Mouse (Mus musculus) adrenal gland, postnatal 14 days (tissue): ENCODE measurements at regions not wholly inside any gene's neighbourhood (a gene's known extent, or its start where the extent isn't known, plus 50 kb on each side); places are given as distances from the start of the nearest gene placed in this dataset.

Source experiments
- DNase-seq: peaks from one replicate; pipeline ENCODE4 v3.0.0; 2021; ENCODE audit warnings: mixed read lengths

DNA sequence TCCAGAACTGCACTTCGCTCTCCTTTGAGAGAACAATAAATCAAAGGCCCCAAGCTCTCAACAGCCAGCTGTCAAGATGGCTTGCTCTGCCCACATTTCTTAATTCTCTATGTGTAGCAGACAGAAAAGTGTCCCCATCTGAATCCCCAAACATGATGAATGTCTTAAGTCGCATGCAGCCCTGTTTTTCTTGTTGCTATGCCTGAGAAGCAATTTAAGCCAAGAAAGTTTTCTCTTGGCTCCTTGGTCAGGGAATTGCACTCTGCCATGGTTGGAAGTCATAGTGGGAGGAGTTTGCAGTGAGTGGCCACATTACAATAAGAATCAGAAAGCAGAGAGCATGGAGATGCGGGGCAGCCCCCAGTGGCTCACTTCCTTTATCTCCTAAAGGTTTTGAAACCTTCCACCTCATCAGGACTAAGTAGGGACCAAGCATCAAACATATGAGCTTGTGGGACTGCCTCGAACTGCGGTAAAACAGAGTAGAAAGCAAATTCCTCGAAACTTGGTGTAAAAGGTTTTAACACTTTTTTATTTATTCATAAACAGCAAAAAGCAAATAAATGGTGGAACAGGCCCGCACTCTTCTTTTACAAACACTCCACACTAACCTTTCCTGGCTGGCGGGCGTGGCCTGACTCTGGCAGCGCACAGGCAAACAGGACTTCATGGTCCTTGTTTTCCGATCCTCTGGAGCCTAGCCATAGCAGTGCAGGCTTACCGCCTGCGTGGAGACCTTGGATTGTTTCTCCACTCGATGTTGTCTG lies 227.4 kb downstream of the Ankrd50 start:
- DNase-seq = peak; percentile 13

DNA sequence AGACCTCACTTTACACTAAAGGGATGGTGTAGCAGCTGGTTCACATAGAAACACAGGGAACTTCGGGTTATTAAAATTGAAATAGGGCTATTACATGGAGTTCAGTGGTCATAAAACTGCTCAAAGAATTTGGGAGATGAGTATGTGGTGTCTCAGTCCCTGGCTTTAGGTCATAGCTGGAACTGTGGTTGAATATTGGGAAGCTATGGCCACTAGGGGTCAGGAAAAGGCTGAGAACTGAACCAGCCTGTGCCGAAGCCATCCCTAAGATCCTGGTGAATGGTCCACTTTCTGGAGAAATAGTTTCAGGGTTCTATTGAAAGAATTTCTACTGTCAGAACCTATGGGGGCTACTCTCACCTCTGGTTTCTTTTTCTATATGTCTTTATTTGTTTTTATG lies 229.0 kb downstream of the Ankrd50 start:
- DNase-seq = peak; percentile 69

DNA sequence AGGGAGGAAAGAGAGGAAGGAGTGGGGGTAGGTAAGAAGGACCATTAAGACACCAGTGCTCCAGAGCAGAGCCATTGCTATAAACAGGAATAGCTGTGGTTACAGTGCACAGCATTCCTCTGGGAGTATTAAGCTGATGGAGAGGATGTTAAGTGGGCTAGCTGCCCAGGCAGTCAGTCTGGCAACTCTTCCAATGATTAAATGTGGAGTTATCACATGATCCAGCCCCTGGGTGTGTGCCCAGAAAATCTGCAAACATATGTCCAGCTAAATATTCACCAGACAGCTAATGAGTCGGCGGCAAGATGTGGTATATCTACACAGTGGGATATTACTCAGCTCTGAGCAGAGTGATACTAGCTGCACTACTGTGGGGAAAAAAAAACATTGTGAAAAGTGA lies 229.7 kb downstream of the Ankrd50 start:
- DNase-seq = peak; percentile 59

DNA sequence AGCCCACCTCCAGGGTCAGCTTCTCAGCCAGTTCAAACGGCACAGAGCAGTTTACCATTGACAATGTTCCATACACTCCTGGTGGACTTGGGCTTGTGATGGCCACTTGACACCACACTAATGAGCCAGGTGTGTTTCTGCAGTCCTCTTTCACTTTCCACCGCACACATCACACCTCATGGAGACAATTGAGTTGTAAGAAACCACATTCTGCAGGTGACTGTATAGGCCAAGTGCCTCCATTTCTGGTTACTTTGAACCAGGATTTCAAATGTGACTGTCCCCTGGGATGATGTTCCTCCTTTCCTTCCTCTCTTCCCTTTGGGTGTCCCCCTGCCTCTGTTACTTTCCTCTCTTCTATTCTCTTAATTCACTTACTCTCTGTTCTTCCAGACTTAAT lies 233.1 kb downstream of the Ankrd50 start:
- DNase-seq = no peak

DNA sequence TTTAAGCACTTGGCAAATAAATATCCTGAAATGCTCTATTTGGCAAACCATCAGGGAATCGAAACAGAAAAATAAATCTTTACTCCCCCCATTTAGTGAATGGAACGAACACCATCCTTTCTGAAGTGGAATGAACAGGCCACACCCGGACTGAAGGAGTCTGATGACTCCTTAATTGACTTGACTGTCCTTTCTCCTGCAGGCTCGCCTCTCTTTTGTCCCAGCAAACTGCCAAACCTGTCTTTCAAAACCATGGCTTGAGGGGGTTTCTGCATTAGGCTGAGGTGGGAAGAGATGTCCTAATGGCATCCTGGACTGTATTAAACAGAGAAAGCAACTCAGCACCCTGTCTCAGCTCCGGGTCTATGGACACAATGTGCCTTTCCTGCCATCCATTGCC lies 234.1 kb downstream of the Ankrd50 start:
- DNase-seq = no peak

DNA sequence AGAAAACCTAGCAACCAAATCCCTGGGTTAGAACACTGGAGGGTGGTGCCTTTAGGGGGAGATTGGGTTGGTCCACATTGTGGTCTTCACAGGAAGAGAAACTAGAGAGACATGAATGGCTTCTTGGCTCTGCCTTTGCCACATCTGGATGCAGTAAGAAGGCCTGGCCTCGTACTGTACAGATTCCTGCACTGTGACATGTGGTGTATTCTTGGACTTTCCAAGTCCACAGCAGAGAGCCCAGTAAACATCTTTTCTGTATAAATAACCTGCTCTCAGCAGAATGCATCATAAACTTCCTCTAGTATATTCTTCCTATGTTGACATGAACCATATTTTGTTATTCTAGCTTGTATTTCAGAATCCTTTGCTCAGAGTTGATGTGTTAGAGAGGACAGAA lies 235.7 kb downstream of the Ankrd50 start:
- DNase-seq = no peak

DNA sequence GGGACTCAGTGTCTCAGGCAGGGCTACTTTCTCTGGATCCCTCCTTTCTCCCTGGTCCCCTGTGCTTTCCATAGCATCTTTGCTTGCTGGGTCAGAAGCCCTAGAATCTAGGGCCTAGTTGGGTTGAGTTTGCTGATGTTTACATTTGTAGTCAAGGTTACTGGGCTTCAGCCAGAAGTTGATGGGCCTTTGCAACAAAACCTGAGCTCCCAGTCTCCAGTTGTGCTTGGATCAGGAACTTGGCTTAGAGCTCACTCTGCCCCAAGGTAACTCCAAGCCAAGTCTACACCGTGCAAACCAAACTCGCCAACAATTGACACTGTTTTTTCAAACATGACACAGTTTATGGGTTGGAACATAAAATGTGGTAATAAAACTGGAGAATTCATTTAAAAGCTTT lies 238.2 kb downstream of the Ankrd50 start:
- no peak for DNase-seq

DNA sequence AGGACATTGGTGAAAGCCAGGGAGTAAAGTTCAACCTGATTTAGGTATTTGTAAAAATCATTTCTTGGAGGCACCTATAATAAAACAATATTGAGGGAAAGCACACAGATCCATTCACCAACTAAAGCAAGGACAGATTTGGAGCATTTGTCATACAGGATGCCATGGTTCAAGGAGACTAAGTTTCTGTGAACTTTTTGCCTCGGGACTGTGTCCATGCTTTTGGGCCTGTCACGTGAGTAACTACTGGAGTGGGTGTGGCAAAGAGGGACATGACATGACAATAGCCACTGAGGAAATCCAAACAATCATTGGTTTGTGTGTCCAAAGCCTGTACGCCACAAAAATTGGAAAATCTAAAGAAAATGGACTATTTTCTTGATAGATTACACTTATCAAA lies 241.4 kb downstream of the Ankrd50 start:
- no peak for DNase-seq

DNA sequence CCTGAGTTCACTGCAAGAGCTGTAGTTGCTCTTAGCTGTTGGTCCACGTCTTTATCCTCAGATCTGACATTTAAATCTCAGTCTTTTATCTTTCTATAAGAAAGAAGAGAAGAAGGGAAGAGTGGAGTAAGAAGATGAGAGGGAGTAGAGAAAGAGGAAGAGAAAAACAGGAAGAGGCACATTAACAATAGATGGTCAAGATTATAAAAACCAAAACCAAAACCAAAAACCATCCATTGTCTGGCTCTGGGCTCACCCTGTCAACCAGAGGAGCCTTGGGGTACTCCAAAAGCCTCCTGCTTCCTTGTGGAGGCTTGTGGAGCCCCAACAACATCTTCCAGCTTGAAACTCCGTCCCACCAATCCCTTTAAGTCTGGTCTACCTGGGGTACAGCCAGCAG lies 247.0 kb downstream of the Ankrd50 start:
- DNase-seq = no peak

DNA sequence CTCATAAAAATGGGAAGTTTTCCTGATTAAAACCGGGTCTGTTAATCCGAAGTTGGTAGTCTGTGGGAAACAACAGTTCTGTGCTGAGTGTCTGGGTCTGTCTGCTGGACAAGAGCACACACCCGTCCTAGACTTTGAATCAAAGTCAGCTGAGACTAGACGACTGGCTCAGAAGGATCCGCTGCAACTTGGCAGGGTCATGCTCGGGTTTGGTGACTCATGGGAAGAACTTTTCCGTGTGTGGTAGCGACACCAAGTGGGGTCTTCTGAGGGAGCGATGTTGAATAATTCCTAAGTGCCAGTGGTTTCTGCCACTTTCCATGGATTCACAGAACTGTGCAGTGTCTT lies 248.9 kb downstream of the Ankrd50 start:
- no peak for DNase-seq

DNA sequence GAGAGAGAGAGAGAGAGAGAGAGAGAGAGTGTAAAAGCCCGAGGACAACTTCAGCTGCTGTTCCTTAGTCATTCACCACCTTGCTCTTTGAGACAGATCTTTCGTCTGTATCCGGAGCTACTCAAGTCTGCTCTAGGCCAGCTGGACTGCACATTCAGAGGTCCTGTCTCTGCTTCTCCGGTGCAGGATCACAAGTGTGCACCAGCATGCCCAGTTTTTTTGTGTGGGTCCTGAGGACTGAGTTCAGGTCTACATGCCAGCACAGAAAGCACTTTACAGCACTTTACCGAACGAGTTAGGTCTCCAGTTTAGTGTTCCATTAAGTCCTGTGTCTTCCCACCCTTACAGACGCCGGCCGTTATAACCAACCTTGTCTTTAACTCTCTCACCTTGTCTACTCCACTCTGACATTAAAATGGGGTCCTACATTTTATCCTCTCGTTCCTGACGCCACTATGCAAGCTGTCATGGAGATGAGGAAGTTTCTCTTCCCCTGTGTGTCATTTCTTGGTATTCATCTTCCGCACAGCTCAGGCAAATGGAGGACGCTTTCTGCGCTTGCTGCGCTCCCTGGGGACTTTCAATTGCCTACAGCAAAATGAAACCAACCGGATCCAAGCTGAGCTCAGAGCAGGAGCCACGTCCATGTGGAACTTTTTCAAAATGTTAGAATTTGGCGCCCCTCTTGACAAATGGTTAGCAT lies 249.5 kb downstream of the Ankrd50 start:
- DNase-seq = no peak

DNA sequence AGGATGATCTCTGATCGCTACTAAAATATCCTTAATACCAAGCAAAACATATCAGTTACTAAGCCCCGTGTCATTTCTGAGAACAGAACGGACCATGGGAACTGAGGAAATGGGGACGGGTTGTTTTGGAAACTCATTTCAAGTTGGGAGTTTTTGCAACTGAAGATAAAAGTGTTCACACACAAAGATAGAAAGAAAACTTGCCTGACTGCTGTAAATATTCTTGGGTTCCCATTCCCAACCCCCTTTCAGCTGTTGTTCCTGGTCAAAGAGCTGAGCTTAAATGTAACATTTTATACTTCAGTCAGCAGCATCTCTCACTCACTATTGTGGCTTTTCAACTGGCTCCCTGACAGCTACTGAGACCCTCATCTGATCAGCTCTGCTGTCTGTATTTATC lies 250.1 kb downstream of the Ankrd50 start:
- DNase-seq = no peak

DNA sequence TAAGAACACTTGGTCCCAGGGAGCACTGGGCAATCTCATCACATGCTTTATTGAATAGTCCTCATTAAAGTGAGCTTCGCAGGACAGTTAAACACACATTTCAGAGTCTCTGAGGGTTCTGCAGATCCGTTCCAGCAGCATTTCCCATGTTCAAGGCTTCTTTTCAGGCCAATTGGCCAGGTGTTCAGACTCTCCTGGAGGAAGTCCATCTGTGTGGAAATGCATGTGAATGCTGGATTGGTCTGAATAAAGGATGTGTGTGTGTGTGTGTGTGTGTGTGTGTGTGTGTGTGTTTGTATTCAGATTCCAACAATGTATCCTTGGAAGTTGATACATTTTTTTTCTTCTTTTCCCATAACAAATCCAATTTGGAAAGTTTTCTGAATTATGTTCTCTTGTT lies 250.6 kb downstream of the Ankrd50 start:
- DNase-seq = no peak

DNA sequence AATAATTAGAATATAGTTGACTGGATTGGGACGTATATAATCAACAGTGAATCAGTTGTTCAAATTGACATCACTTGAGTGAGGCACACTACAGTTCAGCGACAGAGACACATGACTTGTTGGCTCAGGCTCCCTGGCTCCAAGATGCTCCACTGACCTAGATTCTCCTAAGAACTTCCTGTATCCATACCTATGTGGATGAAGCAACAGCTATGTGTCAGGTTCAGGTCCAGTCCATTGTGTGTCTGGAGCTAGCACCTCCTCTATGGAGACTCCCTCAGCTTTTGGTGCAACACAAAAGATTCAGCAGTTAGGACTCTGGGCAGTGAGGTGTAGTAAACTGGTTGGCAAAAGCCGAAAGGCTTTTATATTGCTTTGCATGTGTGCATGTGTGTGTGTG lies 251.6 kb downstream of the Ankrd50 start:
- no peak for DNase-seq

DNA sequence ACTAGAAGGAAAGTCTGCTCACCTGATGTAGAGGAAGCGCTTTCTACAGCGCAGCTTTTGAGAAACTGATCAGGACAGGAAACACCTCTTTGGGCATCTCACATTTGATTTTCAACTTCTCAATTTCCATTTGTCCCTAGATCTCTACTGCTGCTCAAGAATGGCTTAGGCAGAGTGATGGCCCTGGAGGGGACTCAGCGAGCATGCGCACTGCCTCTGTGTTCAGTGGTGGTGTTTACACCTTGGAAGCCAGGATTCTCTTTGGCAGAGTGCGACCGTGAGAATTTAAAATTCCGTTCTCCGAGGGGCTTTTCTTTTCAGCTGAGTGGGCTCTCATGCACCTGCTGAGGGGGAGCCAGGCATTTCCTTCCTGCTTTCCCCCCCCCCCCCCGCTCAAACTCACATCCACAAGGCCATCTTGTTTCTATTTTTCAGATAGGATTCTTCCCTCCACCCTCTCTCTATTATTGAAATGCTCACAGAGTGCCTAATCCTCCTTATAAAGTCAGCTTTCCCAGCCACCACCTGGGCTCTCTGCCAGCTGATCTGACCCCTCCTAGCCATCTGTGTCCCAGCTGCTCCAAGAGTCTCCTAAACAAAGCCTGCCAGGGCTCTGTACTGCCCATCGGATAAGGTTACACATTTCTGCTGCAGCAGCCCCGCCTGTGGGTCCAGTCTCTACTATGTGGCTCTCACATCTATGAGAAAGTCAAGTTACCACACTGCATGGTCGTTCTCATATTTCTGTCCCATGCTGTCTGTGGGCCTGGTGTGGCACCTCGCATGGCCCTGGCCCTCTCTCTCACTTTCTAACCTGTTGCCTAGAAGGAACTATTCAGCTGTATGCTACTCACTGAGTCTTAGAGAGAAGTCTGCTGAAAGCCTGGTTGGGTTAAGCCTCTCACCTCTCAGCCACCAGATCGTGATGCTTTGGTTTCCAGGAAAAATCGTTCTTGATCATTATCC lies 252.2 kb downstream of the Ankrd50 start:
- DNase-seq = peak; percentile 49

DNA sequence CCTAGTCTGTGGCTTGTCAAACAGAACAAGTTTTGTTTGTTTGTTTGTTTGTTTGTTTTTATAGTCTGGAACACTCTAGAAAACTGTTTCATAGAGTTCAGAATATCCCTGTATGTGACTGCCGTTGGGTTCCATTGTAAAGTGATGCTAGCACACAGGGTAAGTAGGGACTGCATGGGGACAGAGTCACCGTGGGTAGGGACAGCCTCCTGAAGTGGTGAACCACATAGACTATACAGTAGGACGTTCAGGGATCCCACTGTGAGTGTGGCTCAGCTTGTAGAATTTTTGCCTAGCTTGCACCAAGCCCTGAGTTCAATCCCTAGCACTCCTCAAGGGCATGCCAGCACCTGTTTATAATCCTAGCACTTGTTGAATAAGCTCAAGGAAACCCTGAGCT lies 253.1 kb downstream of the Ankrd50 start:
- DNase-seq = no peak

DNA sequence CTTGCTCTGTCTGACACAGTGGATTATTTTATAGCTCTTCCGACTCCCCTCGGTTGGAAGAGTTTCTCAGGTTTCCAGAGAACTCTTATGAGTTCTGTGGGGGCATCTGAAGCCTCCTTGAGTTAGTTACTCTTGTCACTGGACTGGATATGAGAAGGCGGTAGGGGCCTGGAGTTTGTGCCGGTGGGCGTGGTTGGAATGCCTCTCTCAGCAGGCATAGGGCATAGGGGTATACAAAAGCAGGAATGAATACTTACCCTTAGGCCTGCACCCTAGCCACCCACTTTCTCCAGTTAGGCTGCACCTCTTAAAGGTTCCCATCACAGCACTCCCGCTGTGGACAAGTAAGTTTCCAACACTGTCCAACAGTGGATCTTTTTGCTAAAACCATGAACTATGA lies 253.8 kb downstream of the Ankrd50 start:
- DNase-seq = no peak

DNA sequence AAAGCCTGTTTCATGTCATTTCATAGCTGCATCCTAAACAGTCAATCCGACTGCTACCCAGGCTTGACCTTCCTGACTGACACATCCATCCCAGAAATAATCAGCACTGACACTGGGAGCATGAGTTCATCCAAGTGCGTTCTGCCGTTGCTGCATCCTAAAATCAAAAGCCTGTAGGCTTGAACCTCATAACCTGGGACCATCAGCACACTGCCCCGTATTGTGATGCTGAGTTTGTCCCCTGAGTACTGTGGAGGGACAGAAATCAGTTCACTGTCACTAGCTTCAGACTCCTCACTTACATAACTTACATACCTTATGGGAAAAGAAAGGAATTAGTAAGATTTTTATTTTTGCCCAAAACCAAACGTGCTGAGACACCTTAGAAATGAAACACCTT lies 255.0 kb downstream of the Ankrd50 start:
- DNase-seq = no peak

DNA sequence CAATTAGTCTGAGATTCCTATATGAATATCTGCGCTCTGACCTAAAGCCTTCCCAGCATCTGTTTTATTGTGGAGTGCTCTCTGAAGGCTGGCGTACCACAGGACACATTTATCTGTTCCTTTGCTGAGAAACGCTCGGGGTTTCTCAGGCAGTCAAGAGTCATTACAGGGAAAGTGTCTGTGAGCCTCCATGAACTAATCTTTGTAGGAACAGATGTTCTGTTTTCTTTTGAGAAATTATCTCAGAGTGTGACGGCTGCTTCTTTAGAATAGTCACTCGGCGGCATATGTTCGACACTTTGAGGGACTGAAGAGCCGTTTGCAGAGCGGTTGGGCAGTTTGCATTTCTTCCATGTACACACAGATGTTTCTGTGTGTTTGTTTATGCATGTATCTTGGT lies 255.6 kb downstream of the Ankrd50 start:
- DNase-seq = no peak

DNA sequence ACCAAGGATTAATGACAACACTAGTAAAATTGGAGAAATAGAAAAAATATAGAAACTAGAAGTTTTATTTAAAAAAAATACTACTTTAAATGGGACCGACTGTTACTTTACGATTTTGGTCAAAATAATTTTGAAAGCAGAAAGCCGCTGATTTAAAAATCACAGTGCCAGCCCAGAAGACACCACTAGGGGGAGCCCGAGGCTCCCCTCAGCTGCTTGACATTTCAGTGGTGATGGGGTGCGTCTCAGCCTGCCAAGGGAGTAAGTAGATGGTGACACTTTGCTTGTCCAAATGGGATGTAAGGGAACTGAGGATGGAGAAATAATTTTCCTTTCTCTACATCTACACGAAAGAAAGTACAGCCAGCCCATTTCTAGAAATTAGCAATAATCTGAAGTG lies 257.0 kb downstream of the Ankrd50 start:
- DNase-seq = peak; percentile 76

DNA sequence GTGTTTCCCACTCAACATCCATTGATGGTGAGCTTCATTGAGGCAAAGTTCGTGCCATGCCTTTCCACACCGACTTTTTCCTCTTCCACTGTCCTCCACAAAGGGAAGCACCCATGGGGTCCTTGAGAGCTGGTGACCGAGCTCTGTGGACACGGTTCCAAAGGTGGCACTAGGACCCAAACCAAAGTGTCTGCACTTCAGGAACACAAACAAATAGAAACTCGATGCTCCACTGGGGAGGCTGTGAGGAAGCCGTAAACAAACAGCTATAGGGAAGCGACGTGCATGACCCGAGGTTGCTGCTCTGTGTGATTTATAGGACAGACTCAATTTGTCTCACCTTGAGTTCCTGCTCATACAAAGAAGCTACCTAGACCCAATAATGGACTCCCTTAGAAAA lies 257.5 kb downstream of the Ankrd50 start:
- no peak for DNase-seq

DNA sequence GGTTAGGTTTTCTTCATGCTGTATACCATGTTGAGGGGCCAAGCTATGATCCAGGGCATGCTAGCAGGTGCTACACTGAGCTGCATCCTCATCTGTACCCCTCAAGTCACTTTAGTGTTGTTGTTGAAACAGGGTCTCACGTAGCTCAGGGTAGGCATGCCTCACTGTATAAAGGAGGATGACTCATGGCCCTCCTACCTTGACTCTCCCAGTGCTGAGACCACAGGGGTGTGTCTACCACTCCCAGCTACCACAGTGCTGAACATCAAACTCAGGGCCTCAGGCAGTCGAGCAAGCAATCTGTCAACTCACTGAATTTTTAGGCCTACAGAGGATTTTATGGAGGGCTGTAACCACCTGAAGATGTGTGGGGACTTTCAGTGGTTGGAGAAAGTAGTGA lies 258.5 kb downstream of the Ankrd50 start:
- no peak for DNase-seq

DNA sequence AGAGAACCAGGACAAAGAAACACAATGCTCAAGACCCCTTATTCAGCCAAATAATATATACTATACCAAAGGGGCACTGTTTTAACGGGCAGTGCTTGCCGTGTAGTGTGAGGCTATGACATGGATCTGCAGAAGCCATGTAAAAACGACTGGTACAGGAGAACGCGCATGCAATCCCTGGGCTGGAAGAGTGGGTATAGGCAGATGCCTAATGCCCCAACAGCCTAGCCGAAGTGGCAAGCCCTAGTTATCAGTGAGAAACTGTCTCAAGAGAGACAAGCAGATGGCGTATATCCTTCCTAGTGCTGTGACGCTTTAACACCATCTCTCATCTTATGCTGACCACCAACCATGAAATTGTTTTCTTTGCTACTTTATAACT lies 262.8 kb downstream of the Ankrd50 start:
- DNase-seq = no peak
